Mouse (Mus musculus) kidney, postnatal 0 days (tissue): ENCODE results near the gene Lilr4b. TPM values are rescaled to one million over a fixed set of nuclear protein-coding genes. Genes with fewer than 3 reads are reported as not detected.
"Not testable (repeated sequence)": the region's sequence is repeated elsewhere in the genome, so short reads cannot be mapped to it uniquely, and the experiment has no call there.

Experiments used
- ATAC-seq: fragments of 200-750 bp; cut with Nextera tagmentation; replicated peaks from 2 replicates; pipeline ENCODE4 v1.8.0; 2017; ENCODE audit warnings: low read depth, moderate number of reproducible peaks, moderate TSS enrichment, moderate library complexity; ENCODE audit not compliant: low FRiP score
- DNase-seq: peaks from one replicate; pipeline ENCODE4 v3.0.0-alpha.2; 2016; ENCODE audit warnings: low spot score
- H3K27ac ChIP-seq: fragments of 300-500 bp; sonication (generic); 2 replicates; pipeline ENCODE4 v1.5.1; 2014; ENCODE audit warnings: mild to moderate bottlenecking
- H3K27me3 ChIP-seq: fragments of 300-500 bp; sonication (generic); 2 replicates; pipeline ENCODE4 v1.6.1; 2014; ENCODE audit warnings: low read length, mixed read lengths; ENCODE audit not compliant: insufficient read depth
- H3K36me3 ChIP-seq: fragments of 300-500 bp; sonication (generic); 2 replicates; pipeline ENCODE4 v1.6.1; 2014; ENCODE audit warnings: low read length, mixed read lengths; ENCODE audit not compliant: insufficient read depth
- H3K4me1 ChIP-seq: fragments of 300-500 bp; sonication (generic); replicated peaks from 2 replicates; pipeline ENCODE4 v1.6.1; 2014; ENCODE audit warnings: antibody characterized with exemption, low read length, mixed read lengths; ENCODE audit not compliant: insufficient read depth
- H3K4me2 ChIP-seq: fragments of 300-500 bp; sonication (generic); 2 replicates; pipeline ENCODE4 v1.6.1; 2014; ENCODE audit warnings: mild to moderate bottlenecking, low read length, moderate library complexity, mixed read lengths
- H3K4me3 ChIP-seq: fragments of 300-500 bp; sonication (generic); replicated peaks from 2 replicates; pipeline ENCODE4 v1.5.1; 2014; ENCODE audit warnings: low read depth, low read length
- H3K9ac ChIP-seq: fragments of 300-500 bp; sonication (generic); 2 replicates; pipeline ENCODE4 v1.6.1; 2014; ENCODE audit warnings: low read depth, low read length
- H3K9me3 ChIP-seq: fragments of 300-500 bp; sonication (generic); replicated peaks from 2 replicates; pipeline ENCODE4 v1.6.1; 2016; ENCODE audit warnings: low read length, inconsistent platforms, mixed read lengths
- CTCF ChIP-seq: IDR thresholded peaks from 2 replicates; pipeline ENCODE4 v1.5.1; 2016; ENCODE audit warnings: antibody characterized with exemption, low read depth, mild to moderate bottlenecking, moderate library complexity
- WGBS: fragments of 180-500 bp; shearing (Covaris S2); extraction: QIAGEN DNeasy Blood & Tissue Kit; methylation state at CpG from one replicate; pipeline ENCODE4 v1.1.7; 2014; 5-methylcytosine and 5-hydroxymethylcytosine counted together
- polyA plus RNA-seq: library from polyadenylated mRNA; unstranded; fragments of >200 nt; fragmentation: Nextera tagmentation; extraction: Ambion mirVana; gene quantifications from 2 replicates; pipeline ENCODE4 v1.2.1, GENCODE M21; 2015

The Lilr4b gene
- polyA plus RNA-seq, 1 experiment from 2014 or later, result 1.5 TPM

GRCm38 (mm10) chr10:51456369-51456768, 24.1 kb upstream of the Lilr4b start:
- WGBS, result 81% methylated on average over 4 of the region's 4 CpGs
- H3K9ac ChIP-seq, result no peak overlapping the region
- H3K9me3 ChIP-seq, result no peaks in the 10 kb centered on the region
- H3K27ac ChIP-seq, result no peak overlapping the region
- no peak overlapping the region for H3K4me2 ChIP-seq
- no peak for TF ChIP-seq CTCF
- ATAC-seq, result no peak
- H3K36me3 ChIP-seq, result no peaks in the 10 kb centered on the region
- H3K4me1 ChIP-seq, result no peaks in the 10 kb centered on the region
- H3K27me3 ChIP-seq, result no peaks in the 10 kb centered on the region
- no peak overlapping the region for H3K4me3 ChIP-seq
- DNase-seq, result no peak

- 59% methylated on average over 4 of the region's 4 CpGs for WGBS
- H3K4me3 ChIP-seq, H3K27ac ChIP-seq, DNase-seq, H3K4me1 ChIP-seq, H3K4me2 ChIP-seq, H3K9me3 ChIP-seq, H3K9ac ChIP-seq, H3K27me3 ChIP-seq, ATAC-seq, H3K36me3 ChIP-seq: not testable (repeated sequence)
These were observed 16.6 kb upstream of the Lilr4b start for GRCm38 (mm10) chr10:51463800-51464199.

- ATAC-seq, H3K4me1 ChIP-seq, H3K9ac ChIP-seq, H3K27ac ChIP-seq, H3K9me3 ChIP-seq, H3K27me3 ChIP-seq, H3K4me3 ChIP-seq, H3K4me2 ChIP-seq, H3K36me3 ChIP-seq, DNase-seq: not testable (repeated sequence)
- no CpG with 5 or more reads among the region's 2 CpGs for WGBS
These were observed 10.3 kb downstream of the Lilr4b start, which contains the start of gene Lilrb4a for GRCm38 (mm10) chr10:51490691-51491090. TSS of gene Lilrb4a (plus strand) at chr10:51490956.

- no peak for TF ChIP-seq CTCF
- no peak for ATAC-seq
- no peak overlapping the region for H3K4me2 ChIP-seq
- no peak for DNase-seq
- H3K4me3 ChIP-seq, result no peak overlapping the region
- H3K27ac ChIP-seq, result no peak overlapping the region
- H3K4me1 ChIP-seq, result no peaks in the 10 kb centered on the region
- H3K9me3 ChIP-seq, result no peaks in the 10 kb centered on the region
- no peaks in the 10 kb centered on the region for H3K36me3 ChIP-seq
- H3K9ac ChIP-seq, result no peak overlapping the region
- no peaks in the 10 kb centered on the region for H3K27me3 ChIP-seq
These were observed 39.6 kb downstream of the Lilr4b start for GRCm38 (mm10) chr10:51520021-51520420.

- no peak for TF ChIP-seq CTCF
- H3K27ac ChIP-seq, result no peak overlapping the region
- no peak overlapping the region for H3K4me2 ChIP-seq
- no peaks in the 10 kb centered on the region for H3K36me3 ChIP-seq
- H3K9me3 ChIP-seq, result no peaks in the 10 kb centered on the region
- no peaks in the 10 kb centered on the region for H3K4me1 ChIP-seq
- H3K9ac ChIP-seq, result no peak overlapping the region
- no peak overlapping the region for H3K4me3 ChIP-seq
- H3K27me3 ChIP-seq, result no peaks in the 10 kb centered on the region
- DNase-seq, result no peak
- ATAC-seq, result no peak
These were observed 41.0 kb downstream of the Lilr4b start for GRCm38 (mm10) chr10:51521453-51521852.

GRCm38 (mm10) chr10:51526090-51526489, 45.7 kb downstream of the Lilr4b start:
- TF ChIP-seq CTCF, result no peak
- Histone ChIP-seq H3K4me1 (no peaks in the 10 kb centered on the region), H3K27ac (no peak overlapping the region), H3K36me3 (no peaks in the 10 kb centered on the region), H3K4me2 (no peak overlapping the region), H3K9ac (no peak overlapping the region), H3K4me3 (no peak overlapping the region), H3K9me3 (no peaks in the 10 kb centered on the region), H3K27me3 (no peaks in the 10 kb centered on the region)
- DNase-seq, result no peak
- 76% methylated on average over 7 of the region's 7 CpGs for WGBS
- ATAC-seq, result no peak

GRCm38 (mm10) chr10:51526633-51527032, 46.2 kb downstream of the Lilr4b start:
- H3K27me3 ChIP-seq, result no peaks in the 10 kb centered on the region
- no peak overlapping the region for H3K27ac ChIP-seq
- DNase-seq (no peak), ATAC-seq (no peak)
- no peak for TF ChIP-seq CTCF
- 80% methylated on average over 4 of the region's 4 CpGs for WGBS
- no peaks in the 10 kb centered on the region for H3K4me1 ChIP-seq
- no peak overlapping the region for H3K4me3 ChIP-seq
- no peak overlapping the region for H3K9ac ChIP-seq
- H3K36me3 ChIP-seq, result no peaks in the 10 kb centered on the region
- no peaks in the 10 kb centered on the region for H3K9me3 ChIP-seq
- no peak overlapping the region for H3K4me2 ChIP-seq
